Mouse (Mus musculus) lung, embryonic 14.5 days (tissue): ENCODE data around the gene Serhl. TPM values are rescaled to one million over a fixed set of nuclear protein-coding genes. Genes with fewer than 3 reads are reported as not detected.

Source experiments
- ATAC-seq: fragments of 200-750 bp; cut with Nextera tagmentation; 2 replicates; pipeline ENCODE4 v1.8.0; 2017; ENCODE audit warnings: mild to moderate bottlenecking, moderate TSS enrichment, moderate library complexity; ENCODE audit not compliant: insufficient read depth
- DNase-seq: peaks from one replicate; pipeline ENCODE4 v3.0.0-alpha.2; 2015
- H3K27ac ChIP-seq: fragments of 300-500 bp; sonication (generic); 2 replicates; pipeline ENCODE4 v1.5.1; 2014; ENCODE audit warnings: low read depth, mild to moderate bottlenecking, moderate library complexity
- H3K27me3 ChIP-seq: fragments of 300-500 bp; sonication (generic); 2 replicates; pipeline ENCODE4 v1.6.1; 2014; ENCODE audit warnings: low read length, control low read depth; ENCODE audit not compliant: insufficient read depth
- H3K36me3 ChIP-seq: fragments of 300-500 bp; sonication (generic); 2 replicates; pipeline ENCODE4 v1.6.1; 2014; ENCODE audit warnings: control low read depth; ENCODE audit not compliant: insufficient read depth
- H3K4me1 ChIP-seq: fragments of 300-500 bp; sonication (generic); 2 replicates; pipeline ENCODE4 v1.6.1; 2014; ENCODE audit warnings: antibody characterized with exemption, control low read depth; ENCODE audit not compliant: insufficient read depth
- H3K4me2 ChIP-seq: fragments of 300-500 bp; sonication (generic); 2 replicates; pipeline ENCODE4 v1.6.1; 2014; ENCODE audit warnings: mild to moderate bottlenecking
- H3K4me3 ChIP-seq: fragments of 300-500 bp; sonication (generic); 2 replicates; pipeline ENCODE4 v1.5.1; 2014; ENCODE audit warnings: low read depth, low read length
- H3K9ac ChIP-seq: fragments of 300-500 bp; sonication (generic); 2 replicates; pipeline ENCODE4 v1.6.1; 2014
- H3K9me3 ChIP-seq: fragments of 300-500 bp; sonication (generic); 2 replicates; pipeline ENCODE4 v1.6.1; 2016; ENCODE audit warnings: low read depth, low read length, control low read depth
- CTCF ChIP-seq: IDR thresholded peaks from 2 replicates; pipeline ENCODE4 v1.5.1; 2016; ENCODE audit warnings: antibody characterized with exemption, low read depth
- WGBS: fragments of 180-500 bp; shearing (Covaris S2); extraction: QIAGEN DNeasy Blood & Tissue Kit; methylation state at CpG from one replicate; pipeline ENCODE4 v1.1.7; 2014; 5-methylcytosine and 5-hydroxymethylcytosine counted together
- polyA plus RNA-seq: library from polyadenylated mRNA; unstranded; fragments of >200 nt; fragmentation: Nextera tagmentation; extraction: Ambion mirVana; gene quantifications from 2 replicates; pipeline ENCODE4 v1.2.1, GENCODE M21; 2014

Serhl gene
- polyA plus RNA-seq, 1 experiment from 2014 or later, result 68.1 TPM

DNA sequence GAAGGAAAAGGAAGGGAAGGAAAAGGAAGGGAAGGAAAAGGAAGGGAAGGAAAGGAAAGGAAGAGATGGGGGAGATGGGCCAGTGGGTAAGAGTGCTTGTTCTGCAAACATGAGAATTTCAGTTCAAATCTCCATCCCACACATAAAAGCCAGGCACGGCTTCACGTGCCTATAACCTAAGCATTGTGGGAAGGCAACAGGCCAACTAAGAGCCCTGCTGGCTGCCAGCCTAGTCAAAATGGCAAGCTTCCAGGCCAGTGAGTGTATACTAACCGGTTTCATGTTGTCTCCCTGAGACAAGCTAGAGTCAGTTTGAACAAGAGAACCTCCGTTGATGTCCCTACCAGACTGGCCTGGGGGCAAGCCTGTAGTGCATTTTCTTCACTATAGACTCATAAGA is 23.8 kb upstream of the Serhl start:
- no peak for ATAC-seq
- H3K27ac ChIP-seq, result no peak overlapping the region

DNA sequence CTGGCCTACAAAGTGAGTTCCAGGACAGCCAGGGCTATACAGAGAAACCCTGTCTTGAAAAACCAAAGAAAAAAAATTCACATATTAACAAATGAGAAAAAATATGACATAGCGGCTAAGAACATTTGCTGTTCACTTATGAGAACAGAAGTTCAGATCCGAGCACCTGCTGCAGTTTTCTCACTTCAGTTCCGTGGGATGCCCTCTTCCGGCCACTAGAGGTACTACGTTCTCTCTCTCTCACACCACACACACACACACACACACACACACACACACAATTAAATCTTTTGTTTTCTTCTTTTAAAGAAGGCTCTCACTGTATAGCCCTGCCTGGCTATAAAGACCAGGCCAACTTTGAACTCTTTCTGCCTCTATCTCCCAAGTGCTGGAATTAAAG is 21.0 kb upstream of the Serhl start:
- H3K4me3 ChIP-seq, result no peak overlapping the region
- 0 out of 2 replicates have a peak, but pooled peaks have one; percentile 11 for TF ChIP-seq CTCF
- no peak for DNase-seq
- no peak overlapping the region for H3K9ac ChIP-seq
- no peak overlapping the region for H3K27ac ChIP-seq
- no peak overlapping the region for H3K4me2 ChIP-seq
- H3K4me1 ChIP-seq, result no peaks in the 10 kb centered on the region
- no peaks in the 10 kb centered on the region for H3K27me3 ChIP-seq
- H3K9me3 ChIP-seq, result no peaks in the 10 kb centered on the region
- ATAC-seq, result no peak
- no peaks in the 10 kb centered on the region for H3K36me3 ChIP-seq
- WGBS, result 90% methylated on average over 5 of the region's 5 CpGs

More for the DNA sequence above, 23.8 kb upstream of the Serhl start:
- Histone ChIP-seq H3K9me3 (no peaks in the 10 kb centered on the region), H3K4me2 (no peak overlapping the region), H3K4me1 (no peaks in the 10 kb centered on the region), H3K36me3 (no peaks in the 10 kb centered on the region), H3K27me3 (no peaks in the 10 kb centered on the region), H3K9ac (no peak overlapping the region), H3K4me3 (no peak overlapping the region)
- 40% methylated on average over 4 of the region's 4 CpGs for WGBS
- DNase-seq, result peak; percentile 87
- TF ChIP-seq CTCF, result no peak

DNA sequence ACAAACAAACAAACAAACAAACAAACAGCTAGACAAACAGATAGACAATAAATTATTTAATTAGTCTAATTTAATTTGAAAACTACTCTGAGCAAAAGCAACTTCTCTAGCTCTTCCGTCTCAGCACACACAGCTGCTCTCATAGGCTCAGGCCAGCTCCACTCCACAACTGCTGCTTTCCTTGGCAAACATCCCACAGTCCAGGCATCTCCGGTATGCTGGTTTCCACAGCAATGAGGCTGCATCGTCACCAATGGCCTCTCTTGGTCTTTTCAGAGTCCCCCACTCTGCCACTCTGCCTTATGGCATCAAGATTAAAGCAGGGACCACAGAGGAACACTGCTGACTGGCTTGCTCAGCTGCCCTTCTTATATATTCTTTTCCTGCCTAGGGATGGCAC is 18.4 kb upstream of the Serhl start:
- ATAC-seq (peak; percentile 93), DNase-seq (peak; percentile 93)
- Histone ChIP-seq H3K4me2 (no peak overlapping the region), H3K36me3 (no peaks in the 10 kb centered on the region), H3K4me3 (no peak overlapping the region), H3K9me3 (no peaks in the 10 kb centered on the region), H3K9ac (no peak overlapping the region), H3K27ac (0 out of 2 replicates have a peak overlapping the region, but pooled peaks have one; percentile 16), H3K27me3 (no peaks in the 10 kb centered on the region), H3K4me1 (no peaks in the 10 kb centered on the region)
- TF ChIP-seq CTCF, result no peak
- 15% methylated on average over 3 of the region's 3 CpGs for WGBS

DNA sequence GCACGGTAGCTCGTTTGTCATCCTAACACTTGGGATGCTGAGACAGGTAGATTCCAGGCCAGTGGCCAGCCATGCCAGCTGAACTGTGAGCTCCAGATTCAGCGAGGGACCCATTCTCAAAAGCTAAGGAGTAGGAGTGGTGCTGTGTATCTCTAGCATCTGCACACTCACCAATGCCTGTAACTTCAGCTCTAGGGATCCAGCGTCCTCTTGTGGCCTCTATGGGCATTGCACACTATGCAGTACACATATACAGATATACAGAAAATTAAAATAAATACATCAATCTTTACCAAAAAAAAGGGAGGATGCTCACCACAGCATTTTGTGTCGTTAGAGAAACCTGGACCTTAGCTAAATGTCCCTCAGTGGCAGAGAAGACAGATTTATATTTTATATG is 17.6 kb upstream of the Serhl start:
- Histone ChIP-seq H3K4me3 (no peak overlapping the region), H3K27ac (no peak overlapping the region), H3K9ac (no peak overlapping the region), H3K27me3 (no peaks in the 10 kb centered on the region), H3K9me3 (no peaks in the 10 kb centered on the region), H3K4me1 (no peaks in the 10 kb centered on the region), H3K36me3 (no peaks in the 10 kb centered on the region), H3K4me2 (no peak overlapping the region)
- ATAC-seq (no peak), DNase-seq (no peak)
- WGBS, result 82% methylated on average over 5 of the region's 5 CpGs
- TF ChIP-seq CTCF, result peak; percentile 57

DNA sequence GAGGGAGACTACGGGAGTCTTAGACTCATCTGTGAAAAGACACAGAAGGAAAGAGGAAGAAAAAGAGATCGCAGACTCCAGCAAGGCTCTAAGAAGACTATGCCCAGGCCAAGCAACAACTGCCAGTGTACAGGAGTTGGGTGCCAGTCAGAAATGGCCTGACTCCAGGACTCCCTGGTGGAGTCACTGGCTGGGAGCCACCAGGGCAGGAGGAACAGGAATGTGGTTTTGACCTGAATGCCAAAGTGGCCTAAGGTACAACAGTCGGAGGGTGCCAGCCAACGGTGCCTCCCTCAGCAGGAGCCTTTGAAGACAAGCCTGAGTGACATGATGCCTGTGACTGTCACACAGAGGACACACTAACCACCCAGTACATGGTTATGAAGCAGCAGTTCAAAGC is 15.1 kb upstream of the Serhl start:
- H3K4me1 ChIP-seq, result no peaks in the 10 kb centered on the region
- TF ChIP-seq CTCF, result no peak
- no peak overlapping the region for H3K9ac ChIP-seq
- no peaks in the 10 kb centered on the region for H3K27me3 ChIP-seq
- H3K36me3 ChIP-seq, result no peaks in the 10 kb centered on the region
- WGBS, result 86% methylated on average over 4 of the region's 4 CpGs
- no peak overlapping the region for H3K4me2 ChIP-seq
- DNase-seq (no peak), ATAC-seq (no peak)
- no peak overlapping the region for H3K27ac ChIP-seq
- no peak overlapping the region for H3K4me3 ChIP-seq
- H3K9me3 ChIP-seq, result no peaks in the 10 kb centered on the region

DNA sequence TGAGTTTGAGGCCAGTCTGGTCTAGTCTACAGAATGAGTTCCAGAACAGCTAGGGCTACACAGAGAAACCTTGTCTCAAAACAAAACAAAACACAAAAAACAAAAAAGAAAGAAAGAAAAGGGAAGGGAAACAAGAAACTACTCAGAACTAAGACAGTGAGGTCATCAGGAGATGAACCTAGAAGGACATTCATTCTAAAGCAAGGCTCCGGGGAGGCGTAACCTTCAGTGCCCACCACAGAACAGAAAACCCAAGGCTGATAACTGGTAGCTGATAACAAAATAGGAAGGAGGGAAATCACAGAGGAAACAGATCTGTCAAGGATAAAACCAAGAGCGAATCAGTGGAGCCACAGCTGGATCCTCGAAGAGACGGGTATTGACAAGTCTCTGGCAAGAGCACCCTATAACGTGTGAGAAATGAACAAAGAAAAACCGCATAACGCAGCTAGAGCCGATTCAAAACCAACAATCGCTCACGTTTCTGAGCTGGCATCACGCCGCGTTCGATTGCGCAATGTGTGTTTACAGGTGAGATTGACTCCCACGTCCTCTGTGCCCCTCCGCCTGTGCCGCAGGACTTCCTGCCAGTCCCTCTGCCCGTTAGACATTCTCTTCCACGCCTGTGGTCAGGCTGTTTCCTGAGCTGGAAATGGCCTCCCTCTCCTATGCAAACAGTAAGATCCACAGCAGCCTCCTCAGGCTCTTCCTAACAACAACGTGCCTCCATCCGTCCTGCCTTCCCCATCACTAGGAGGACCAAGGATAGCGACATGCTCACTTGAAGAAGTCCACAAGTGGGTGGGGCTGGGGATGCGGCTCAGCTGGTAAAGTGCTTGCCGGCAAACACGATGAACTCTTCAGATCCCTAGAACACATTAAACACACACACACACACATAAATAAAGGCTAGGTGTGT is 13.4 kb upstream of the Serhl start:
- no peaks in the 10 kb centered on the region for H3K9me3 ChIP-seq
- no peaks in the 10 kb centered on the region for H3K36me3 ChIP-seq
- 33% methylated on average over 27 of the region's 27 CpGs for WGBS
- TF ChIP-seq CTCF, result no peak
- ATAC-seq, result peak; percentile 14; the same call in 1 of the 2 replicates
- peak; percentile 62 for DNase-seq
- no peaks in the 10 kb centered on the region for H3K4me1 ChIP-seq
- peak overlapping the region; percentile 18; the same call in 1 of the 2 replicates for H3K4me2 ChIP-seq
- H3K27me3 ChIP-seq, result no peaks in the 10 kb centered on the region
- H3K27ac ChIP-seq, result no peak overlapping the region
- no peak overlapping the region for H3K4me3 ChIP-seq
- H3K9ac ChIP-seq, result no peak overlapping the region

DNA sequence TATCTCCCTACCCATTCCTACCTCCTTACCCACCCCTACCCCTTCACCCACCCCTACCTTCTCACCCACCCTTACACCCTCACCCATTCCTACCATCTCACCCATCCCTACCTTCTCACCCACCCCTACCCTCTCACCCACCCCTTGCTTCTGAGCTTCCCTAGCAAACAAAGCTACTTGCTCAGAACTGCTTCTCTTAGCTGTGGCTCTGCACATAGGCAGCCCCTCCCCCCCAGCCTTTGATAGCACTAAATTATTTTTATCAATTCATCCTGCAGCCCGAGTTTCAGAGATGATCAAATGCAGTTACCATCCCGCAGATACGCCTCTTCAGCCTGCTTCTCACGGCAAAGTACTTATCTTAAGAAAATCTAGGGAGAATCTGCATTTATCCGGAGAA is 5.8 kb upstream of the Serhl start:
- Histone ChIP-seq H3K4me2 (no peak overlapping the region), H3K9me3 (no peaks in the 10 kb centered on the region), H3K36me3 (no peaks in the 10 kb centered on the region), H3K27me3 (no peaks in the 10 kb centered on the region; the same call in none of the 2 replicates), H3K4me3 (no peak overlapping the region), H3K9ac (no peak overlapping the region), H3K4me1 (no peaks in the 10 kb centered on the region), H3K27ac (no peak overlapping the region)
- ATAC-seq (no peak), DNase-seq (no peak)
- no peak for TF ChIP-seq CTCF
- WGBS, result 45% methylated on average over 5 of the region's 5 CpGs
